Mouse (Mus musculus) G1E (cell line): ENCODE data around the gene Clec4f.

Experiments
- CTCF ChIP-seq: IDR thresholded peaks from 2 replicates; pipeline ENCODE4 v1.5.1; 2012; ENCODE audit warnings: low read depth, low read length, inconsistent platforms, mixed read lengths
- GATA1 ChIP-seq: IDR thresholded peaks from 2 replicates; pipeline ENCODE4 v1.6.1; 2012; ENCODE audit warnings: borderline replicate concordance, low read length, inconsistent platforms, mixed read lengths
- GATA2 ChIP-seq: IDR thresholded peaks from 2 replicates; pipeline ENCODE4 v1.6.1; 2012; ENCODE audit warnings: low read depth, low read length, inconsistent platforms, borderline replicate concordance
- POLR2AphosphoS5 ChIP-seq: IDR thresholded peaks from 2 replicates; pipeline ENCODE4 v1.6.1; 2012; ENCODE audit warnings: low read depth, low read length, inconsistent platforms; ENCODE audit not compliant: insufficient replicate concordance
- TAL1 ChIP-seq: conservative IDR thresholded peaks from 2 replicates; pipeline ENCODE4 v1.6.1; 2012; ENCODE audit warnings: low read depth, low read length, inconsistent platforms, mixed read lengths

DNA sequence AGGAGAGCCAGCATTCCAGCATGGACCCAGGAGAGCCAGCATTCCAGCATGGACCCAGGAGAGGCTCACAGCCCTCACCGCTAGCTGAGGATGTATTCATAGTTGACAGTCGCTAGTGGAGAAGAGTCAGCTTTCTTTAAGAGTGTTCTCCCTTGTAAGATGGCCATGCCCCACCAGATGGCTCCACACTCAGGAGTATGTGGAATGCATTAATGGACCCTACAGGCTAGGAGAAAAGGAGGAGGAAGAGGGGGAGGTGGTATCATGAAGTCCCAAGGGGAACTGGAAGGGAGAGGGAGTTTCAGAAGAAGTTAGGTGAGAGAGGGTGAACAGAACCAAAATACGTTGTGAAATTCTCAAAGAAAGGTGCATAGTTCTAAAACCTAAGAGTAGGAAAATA lies 39.7 kb upstream of the Clec4f start:
- TF ChIP-seq CTCF (no peak), GATA1 (no peak), POLR2AphosphoS5 (no peak), TAL1 (no peak), GATA2 (no peak)
